Mouse (Mus musculus): Measurements from ENCODE around the gene Tbc1d24.

DNA sequence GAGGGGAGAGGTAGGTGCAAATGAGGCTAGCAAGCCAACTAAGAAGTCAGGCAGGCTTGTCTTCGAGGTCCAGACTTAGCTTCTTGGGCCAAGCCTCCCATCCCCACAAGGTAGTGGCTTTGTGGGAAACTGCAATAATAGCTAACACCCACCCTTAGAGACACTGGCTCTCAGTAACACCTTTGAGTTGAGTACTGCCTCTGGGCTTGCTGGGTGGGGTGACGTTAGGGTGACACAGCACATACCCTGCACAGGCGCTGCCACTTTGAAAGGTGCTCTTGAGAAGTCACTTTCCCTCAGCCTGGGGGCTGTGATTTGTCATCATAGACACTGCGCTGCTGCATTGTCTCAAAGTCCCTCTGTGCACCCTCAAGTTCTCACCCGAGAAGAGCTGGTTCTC is 11.6 kb downstream of the Tbc1d24 start:
- TF ChIP-seq CTCF (conservative IDR thresholded peaks at IDR 0.05; ENCODE audit: low read length) = no peak
- no peak for TF ChIP-seq NANOG (IDR thresholded peaks at IDR 0.05; ENCODE audit: borderline replicate concordance, low read length)

Data from E14TG2a.4 (cell line).